Mouse (Mus musculus): ENCODE data around the gene Pnpla8. TPM values are rescaled to one million over a fixed set of nuclear protein-coding genes. Genes with fewer than 3 reads are reported as not detected.

Pnpla8 gene
- total and polyA plus RNA-seq, 3 experiments, result 8.0 to 15.9 TPM; not detected in 1

GRCm38 (mm10) chr12:44338195-44338622, 117.0 kb downstream of the Pnpla8 start:
- H3K36me3 ChIP-seq (ENCODE audit: control insufficient read depth in 1 of 2, insufficient read depth in 2 of 2, low read length in 2 of 2), result no peaks in the 10 kb centered on the region
- no peak overlapping the region for H3K9ac ChIP-seq (ENCODE audit: control insufficient read depth, low read depth, low read length, poor library complexity, severe bottlenecking)
- no peak for TF ChIP-seq CTCF (IDR thresholded peaks at IDR 0.05 in 2 of 3, conservative IDR thresholded peaks at IDR 0.05 in 1 of 3; ENCODE audit: control insufficient read depth in 1 of 3, insufficient read depth in 1 of 3, low read depth in 2 of 3, low read length in 3 of 3, poor library complexity in 1 of 3, severe bottlenecking in 1 of 3)
- TF ChIP-seq SIN3A (IDR thresholded peaks at IDR 0.05; ENCODE audit: low read length), result no peak
- no peak for TF ChIP-seq TBP (IDR thresholded peaks at IDR 0.05; ENCODE audit: low read depth, low read length)
- no peak for TF ChIP-seq CHD2 (IDR thresholded peaks at IDR 0.05; ENCODE audit: low read length)
- TF ChIP-seq MAFK (IDR thresholded peaks at IDR 0.05; ENCODE audit: borderline replicate concordance, low read depth, low read length), result no peak
- TF ChIP-seq MYB (IDR thresholded peaks at IDR 0.05; ENCODE audit: low read depth, low read length), result no peak
- TF ChIP-seq TCF12 (IDR thresholded peaks at IDR 0.05; ENCODE audit: low read depth, low read length), result no peak
- no peak for TF ChIP-seq POLR2AphosphoS2 (IDR thresholded peaks at IDR 0.05; ENCODE audit: low read length)
- TF ChIP-seq CHD1 (IDR thresholded peaks at IDR 0.05; ENCODE audit: low read depth, low read length), result no peak
- TF ChIP-seq ZMIZ1 (IDR thresholded peaks at IDR 0.05; ENCODE audit: low read depth, low read length), result no peak
- no peak for TF ChIP-seq E2F4 (IDR thresholded peaks at IDR 0.05; ENCODE audit: borderline replicate concordance, low read depth, low read length)
- TF ChIP-seq NELFE (IDR thresholded peaks at IDR 0.05; ENCODE audit: low read depth, low read length), result no peak
- no peak for TF ChIP-seq MEF2A (IDR thresholded peaks at IDR 0.05; ENCODE audit: extremely low read depth, insufficient replicate concordance, low read depth, low read length, poor library complexity, severe bottlenecking)
- no peaks in the 10 kb centered on the region for H3K27me3 ChIP-seq (ENCODE audit: control insufficient read depth in 1 of 2, insufficient read depth in 2 of 2, low read length in 2 of 2)
- no peak for DNase-seq (ENCODE audit: low read depth, low spot score)
- H3K4me3 ChIP-seq (ENCODE audit: control insufficient read depth in 1 of 2, insufficient read depth in 1 of 2, low read depth in 2 of 2, low read length in 2 of 2), result no peak overlapping the region
- H3K27ac ChIP-seq (ENCODE audit: control insufficient read depth, low read depth, low read length), result no peak overlapping the region
- H3K9me3 ChIP-seq (replicated peaks; ENCODE audit: insufficient read depth, low read length), result no peaks in the 10 kb centered on the region
- H3K79me2 ChIP-seq (ENCODE audit: control insufficient read depth, insufficient read depth, low read length, poor library complexity), result no peaks in the 10 kb centered on the region
- no peaks in the 10 kb centered on the region for H3K4me1 ChIP-seq (ENCODE audit: control insufficient read depth in 1 of 2, insufficient read depth in 2 of 2, low read length in 2 of 2)

- TF ChIP-seq GABPA (IDR thresholded peaks at IDR 0.05; ENCODE audit: low read depth, low read length) (no peak), GATA1 (IDR thresholded peaks at IDR 0.05; ENCODE audit: low read depth, low read length) (no peak), UBTF (IDR thresholded peaks at IDR 0.05; ENCODE audit: borderline replicate concordance, insufficient read depth, low read depth, low read length) (no peak), NRF1 (IDR thresholded peaks at IDR 0.05; ENCODE audit: insufficient read depth, low read depth, low read length, poor library complexity, severe bottlenecking) (no peak), MEF2A (IDR thresholded peaks at IDR 0.05; ENCODE audit: extremely low read depth, insufficient replicate concordance, low read depth, low read length, poor library complexity, severe bottlenecking) (no peak), ETS1 (IDR thresholded peaks at IDR 0.05; ENCODE audit: low read depth, low read length) (no peak)
- no peak overlapping the region for H3K4me3 ChIP-seq (ENCODE audit: control insufficient read depth in 1 of 2, insufficient read depth in 1 of 2, low read depth in 2 of 2, low read length in 2 of 2)
- H3K4me1 ChIP-seq (ENCODE audit: control insufficient read depth in 1 of 2, insufficient read depth in 2 of 2, low read length in 2 of 2), result no peaks in the 10 kb centered on the region
- no peaks in the 10 kb centered on the region for H3K9me3 ChIP-seq (replicated peaks; ENCODE audit: insufficient read depth, low read length)
- no peak overlapping the region for H3K9ac ChIP-seq (ENCODE audit: control insufficient read depth, low read depth, low read length, poor library complexity, severe bottlenecking)
- H3K36me3 ChIP-seq (ENCODE audit: control insufficient read depth in 1 of 2, insufficient read depth in 2 of 2, low read length in 2 of 2), result no peaks in the 10 kb centered on the region
- no peak for DNase-seq (ENCODE audit: low read depth, low spot score)
- H3K27me3 ChIP-seq (ENCODE audit: control insufficient read depth in 1 of 2, insufficient read depth in 2 of 2, low read length in 2 of 2), result no peaks in the 10 kb centered on the region
- no peaks in the 10 kb centered on the region for H3K79me2 ChIP-seq (ENCODE audit: control insufficient read depth, insufficient read depth, low read length, poor library complexity)
- H3K27ac ChIP-seq (ENCODE audit: control insufficient read depth, low read depth, low read length), result no peak overlapping the region
Measured at GRCm38 (mm10) chr12:44344075-44344474, 122.9 kb downstream of the Pnpla8 start.
